Mouse (Mus musculus) hindbrain, embryonic 16.5 days (tissue): ENCODE results near the gene Fnbp1l. TPM values are rescaled to one million over a fixed set of nuclear protein-coding genes. Genes with fewer than 3 reads are reported as not detected.

ENCODE experiments used
- ATAC-seq: fragments of 200-750 bp; cut with Nextera tagmentation; 2 replicates; pipeline ENCODE4 v1.8.0; 2017; ENCODE audit warnings: moderate TSS enrichment, moderate library complexity
- H3K27ac ChIP-seq: fragments of 300-500 bp; sonication (generic); 2 replicates; pipeline ENCODE4 v1.5.1; 2014; ENCODE audit warnings: low read depth, mild to moderate bottlenecking, control low read depth, low read length, moderate library complexity
- H3K27me3 ChIP-seq: fragments of 300-500 bp; sonication (generic); replicated peaks from 2 replicates; pipeline ENCODE4 v1.6.1; 2014; ENCODE audit warnings: low read length; ENCODE audit not compliant: control insufficient read depth, insufficient read depth
- H3K36me3 ChIP-seq: fragments of 300-500 bp; sonication (generic); 2 replicates; pipeline ENCODE4 v1.6.1; 2014; ENCODE audit warnings: mild to moderate bottlenecking, low read length, moderate library complexity, mixed read lengths; ENCODE audit not compliant: control insufficient read depth, insufficient read depth
- H3K4me1 ChIP-seq: fragments of 300-500 bp; sonication (generic); 2 replicates; pipeline ENCODE4 v1.6.1; 2014; ENCODE audit warnings: low read depth, low read length; ENCODE audit not compliant: control insufficient read depth, insufficient read depth
- H3K4me2 ChIP-seq: fragments of 300-500 bp; sonication (generic); 2 replicates; pipeline ENCODE4 v1.6.1; 2014; ENCODE audit warnings: mild to moderate bottlenecking, low read length, control low read depth, moderate library complexity
- H3K4me3 ChIP-seq: fragments of 300-500 bp; sonication (generic); 2 replicates; pipeline ENCODE4 v1.5.1; 2014; ENCODE audit warnings: mild to moderate bottlenecking, low read length, control low read depth, moderate library complexity
- H3K9ac ChIP-seq: fragments of 300-500 bp; sonication (generic); 2 replicates; pipeline ENCODE4 v1.6.1; 2014; ENCODE audit warnings: low read depth, mild to moderate bottlenecking, control low read depth, low read length, moderate library complexity
- H3K9me3 ChIP-seq: fragments of 300-500 bp; sonication (generic); 2 replicates; pipeline ENCODE4 v1.6.1; 2014; ENCODE audit warnings: mild to moderate bottlenecking, low read length, moderate library complexity; ENCODE audit not compliant: control insufficient read depth
- WGBS: fragments of 180-500 bp; shearing (Covaris S2); extraction: QIAGEN DNeasy Blood & Tissue Kit; methylation state at CpG from one replicate; pipeline ENCODE4 v1.1.7; 2014; 5-methylcytosine and 5-hydroxymethylcytosine counted together
- polyA plus RNA-seq: library from polyadenylated mRNA; unstranded; fragments of >200 nt; fragmentation: Nextera tagmentation; extraction: Ambion mirVana; gene quantifications from 2 replicates; pipeline ENCODE4 v1.2.1, GENCODE M21; 2015

Gene Fnbp1l
- polyA plus RNA-seq, 1 experiment from 2014 or later, result 182 TPM

DNA sequence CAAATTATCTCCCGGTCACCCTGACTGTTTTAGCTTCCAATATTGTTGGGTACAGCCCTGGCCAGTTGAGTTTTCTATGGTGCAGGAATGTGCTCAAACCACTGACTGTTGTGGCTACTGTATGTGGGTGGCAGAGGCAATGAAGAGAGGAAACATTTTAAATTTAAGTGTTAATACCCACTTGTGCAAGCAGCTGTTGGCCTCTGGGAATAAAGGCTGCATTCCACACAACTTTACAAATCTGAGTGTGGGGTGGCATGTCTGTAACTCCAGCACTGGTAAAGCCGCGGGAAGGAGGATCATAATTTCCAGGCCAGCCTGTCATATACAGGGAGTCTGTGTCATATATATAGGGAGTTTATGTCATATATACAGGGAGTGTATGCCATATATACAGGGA, 99.2 kb downstream of the Fnbp1l start:
- H3K4me1 ChIP-seq, result peaks cover 21% of the 10 kb centered on the region
- WGBS, result 87% methylated on average over 3 of the region's 3 CpGs
- no peaks in the 10 kb centered on the region for H3K27me3 ChIP-seq
- H3K27ac ChIP-seq, result no peak overlapping the region
- ATAC-seq, result no peak
- no peaks in the 10 kb centered on the region for H3K9me3 ChIP-seq
- H3K4me3 ChIP-seq, result no peak overlapping the region
- no peaks in the 10 kb centered on the region for H3K36me3 ChIP-seq
- no peak overlapping the region for H3K9ac ChIP-seq
- no peak overlapping the region for H3K4me2 ChIP-seq

DNA sequence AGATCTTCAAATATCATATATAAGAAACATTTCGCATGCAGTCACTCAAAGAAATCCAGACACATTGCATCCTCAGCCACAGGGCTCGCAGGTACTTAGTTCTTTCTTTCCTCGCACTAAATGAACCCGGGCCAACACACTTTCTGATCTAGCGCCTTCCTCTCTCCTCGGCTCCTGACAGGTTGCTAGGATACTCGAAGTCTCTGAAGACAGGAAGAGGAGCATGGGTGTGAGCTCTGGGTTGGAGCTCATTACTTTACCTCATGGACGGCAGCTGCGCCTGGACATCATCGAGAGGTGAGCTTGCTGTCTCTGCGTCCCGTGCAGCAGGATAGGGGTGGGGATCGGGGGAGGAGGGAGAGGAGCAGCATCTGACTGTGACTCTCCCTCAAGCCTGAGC, 100.4 kb downstream of the Fnbp1l start:
- Histone ChIP-seq H3K9me3 (no peaks in the 10 kb centered on the region), H3K36me3 (no peaks in the 10 kb centered on the region), H3K9ac (no peak overlapping the region), H3K27me3 (no peaks in the 10 kb centered on the region), H3K27ac (no peak overlapping the region), H3K4me1 (peaks cover 21% of the 10 kb centered on the region), H3K4me2 (0 out of 2 replicates have a peak overlapping the region, but pooled peaks have one; percentile 15), H3K4me3 (no peak overlapping the region)
- ATAC-seq, result peak; percentile 38
- WGBS, result 31% methylated on average over 13 of the region's 13 CpGs

DNA sequence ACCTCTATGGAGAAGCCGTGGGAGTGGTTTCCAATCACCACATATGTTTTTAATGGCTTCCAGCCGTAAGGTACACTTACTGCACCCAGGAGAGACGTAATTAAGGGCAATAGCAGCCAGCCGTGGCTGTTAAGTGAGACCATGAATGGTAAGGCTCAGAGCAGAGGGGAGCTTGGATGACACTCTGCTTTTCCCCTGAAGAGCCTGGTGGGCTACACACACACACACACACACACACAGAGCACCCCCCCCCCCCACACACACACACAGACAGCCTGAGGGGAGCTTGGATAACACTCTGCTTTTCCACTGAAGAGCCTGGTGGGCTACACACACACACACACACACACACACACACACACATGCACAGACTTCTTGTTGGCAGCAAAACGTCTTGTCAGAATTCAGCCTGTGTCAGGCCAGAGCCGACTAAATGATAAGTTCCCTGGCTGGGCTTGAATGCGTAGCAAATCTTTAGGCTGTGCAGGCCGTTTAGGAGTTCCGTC, 101.2 kb downstream of the Fnbp1l start:
- Histone ChIP-seq H3K9me3 (no peaks in the 10 kb centered on the region), H3K4me1 (peaks cover 21% of the 10 kb centered on the region), H3K27me3 (no peaks in the 10 kb centered on the region), H3K4me3 (no peak overlapping the region), H3K27ac (peak overlapping the region; percentile 49; the same call in 1 of the 2 replicates), H3K36me3 (no peaks in the 10 kb centered on the region), H3K9ac (peak overlapping the region; percentile 47; the same call in 1 of the 2 replicates), H3K4me2 (no peak overlapping the region)
- WGBS, result 21% methylated on average over 9 of the region's 9 CpGs
- ATAC-seq, result peak; percentile 67

GRCm38 (mm10) chr3:122517726-122518125, 101.8 kb downstream of the Fnbp1l start:
- Histone ChIP-seq H3K9me3 (no peaks in the 10 kb centered on the region), H3K4me2 (no peak overlapping the region), H3K9ac (no peak overlapping the region), H3K27ac (0 out of 2 replicates have a peak overlapping the region, but pooled peaks have one; percentile 31), H3K4me1 (peaks cover 21% of the 10 kb centered on the region), H3K27me3 (no peaks in the 10 kb centered on the region), H3K36me3 (no peaks in the 10 kb centered on the region), H3K4me3 (no peak overlapping the region)
- 54% methylated on average over 4 of the region's 4 CpGs for WGBS
- ATAC-seq, result peak; percentile 38; the same call in 1 of the 2 replicates

- Histone ChIP-seq H3K36me3 (no peaks in the 10 kb centered on the region), H3K27me3 (no peaks in the 10 kb centered on the region), H3K4me2 (no peak overlapping the region), H3K9me3 (no peaks in the 10 kb centered on the region), H3K9ac (no peak overlapping the region), H3K27ac (no peak overlapping the region), H3K4me1 (peaks cover 21% of the 10 kb centered on the region), H3K4me3 (no peak overlapping the region)
- ATAC-seq, result no peak
- 89% methylated on average over 3 of the region's 3 CpGs for WGBS
These were observed 103.2 kb downstream of the Fnbp1l start for GRCm38 (mm10) chr3:122516327-122516695.

DNA sequence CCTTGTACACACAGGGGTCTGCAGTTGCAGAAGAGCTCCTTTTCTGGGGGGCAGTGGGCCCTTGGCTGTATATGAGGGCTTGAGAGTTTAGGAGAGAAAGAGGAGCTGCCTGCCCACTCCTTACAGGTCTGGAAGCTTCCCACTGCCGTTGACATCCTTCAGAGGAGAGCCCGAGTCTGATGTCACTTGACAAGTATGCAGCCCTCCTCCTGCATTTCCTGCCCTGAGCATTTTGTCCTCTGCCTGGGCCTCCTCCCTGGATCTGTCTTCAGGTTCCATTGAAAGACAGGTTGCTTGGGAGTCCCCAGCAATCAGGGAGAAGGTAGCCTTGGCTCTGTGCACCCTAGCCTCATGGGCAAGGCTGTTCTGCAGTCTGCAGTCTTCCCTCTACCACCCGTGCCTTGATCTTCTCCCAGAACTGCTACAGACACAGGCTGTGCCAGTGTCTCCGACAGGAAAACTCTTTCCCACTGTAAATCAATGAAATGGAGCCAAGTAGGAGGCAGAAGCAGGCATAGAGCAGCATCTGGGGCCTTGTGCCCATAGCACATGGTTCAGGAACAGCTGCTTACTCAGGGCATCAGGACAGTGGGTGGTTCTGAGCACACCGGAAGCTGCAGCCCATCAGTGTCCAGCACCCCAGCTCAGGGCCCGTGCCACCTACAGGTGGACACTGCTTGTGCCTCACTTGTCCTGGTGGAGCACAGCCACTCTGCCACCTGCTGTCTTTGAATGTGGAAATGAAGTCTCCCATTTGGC, 103.8 kb downstream of the Fnbp1l start:
- H3K9ac ChIP-seq, result no peak overlapping the region
- H3K4me1 ChIP-seq, result peaks cover 21% of the 10 kb centered on the region
- H3K4me2 ChIP-seq, result no peak overlapping the region
- H3K27me3 ChIP-seq, result no peaks in the 10 kb centered on the region
- H3K4me3 ChIP-seq, result no peak overlapping the region
- H3K36me3 ChIP-seq, result no peaks in the 10 kb centered on the region
- ATAC-seq, result no peak
- 68% methylated on average over 6 of the region's 6 CpGs for WGBS
- H3K9me3 ChIP-seq, result no peaks in the 10 kb centered on the region
- no peak overlapping the region for H3K27ac ChIP-seq

- Histone ChIP-seq H3K27me3 (no peaks in the 10 kb centered on the region), H3K27ac (no peak overlapping the region), H3K4me2 (no peak overlapping the region), H3K4me1 (0 out of 2 replicates have a peak, but pooled peaks cover 3% of the 10 kb centered on the region), H3K9me3 (no peaks in the 10 kb centered on the region), H3K9ac (no peak overlapping the region), H3K4me3 (no peak overlapping the region), H3K36me3 (no peaks in the 10 kb centered on the region)
- WGBS, result 95% methylated on average over 16 of the region's 16 CpGs
- no peak for ATAC-seq
These were observed 106.7 kb downstream of the Fnbp1l start for GRCm38 (mm10) chr3:122512725-122513375.

- no peaks in the 10 kb centered on the region for H3K4me1 ChIP-seq
- H3K27ac ChIP-seq, result no peak overlapping the region
- WGBS, result 89% methylated on average over 14 of the region's 14 CpGs
- no peaks in the 10 kb centered on the region for H3K9me3 ChIP-seq
- H3K36me3 ChIP-seq, result no peaks in the 10 kb centered on the region
- no peak for ATAC-seq
- H3K4me3 ChIP-seq, result no peak overlapping the region
- H3K27me3 ChIP-seq, result no peaks in the 10 kb centered on the region
- no peak overlapping the region for H3K4me2 ChIP-seq
- no peak overlapping the region for H3K9ac ChIP-seq
These were observed 107.5 kb downstream of the Fnbp1l start for GRCm38 (mm10) chr3:122511721-122512619.
